Mouse (Mus musculus): ENCODE data around the gene Timm9. TPM values are rescaled to one million over a fixed set of nuclear protein-coding genes. Genes with fewer than 3 reads are reported as not detected.
A peak's percentile ranks its signal among the peaks of the same experiment; 100 is the strongest.

Timm9 gene
- polyA plus RNA-seq, 1 experiment from 2014 or later = 102 TPM

GRCm38 (mm10) chr12:71150167-71150566 lies 13.7 kb upstream of the Timm9 start:
- Histone ChIP-seq H3K27ac (replicated peaks in 1 of 2; ENCODE audit: control insufficient read depth in 1 of 2, insufficient read depth in 1 of 2, low read depth in 2 of 2, low read length in 2 of 2) (no peak overlapping the region), H3K9ac (ENCODE audit: low read length) (no peak overlapping the region), H3K9me3 (ENCODE audit: control insufficient read depth, low read length) (no peaks in the 10 kb centered on the region), H3K36me3 (ENCODE audit: control insufficient read depth, insufficient read depth, low read length) (peaks cover 90% of the 10 kb centered on the region), H3K4me3 (ENCODE audit: control insufficient read depth in 1 of 2, insufficient read depth in 1 of 2, low read depth in 1 of 2, low read length in 2 of 2) (no peak overlapping the region), H3K27me3 (ENCODE audit: control insufficient read depth, insufficient read depth, low read length) (no peaks in the 10 kb centered on the region), H3K4me2 (ENCODE audit: low read length) (no peak overlapping the region), H3K4me1 (ENCODE audit: control insufficient read depth in 2 of 2, insufficient read depth in 2 of 2, low read length in 2 of 2) (no peaks in the 10 kb centered on the region)
- no peak for ATAC-seq (ENCODE audit: insufficient number of reproducible peaks, insufficient read depth, low FRiP score, low read depth)
- WGBS = 90% methylated on average over 8 of the region's 8 CpGs

GRCm38 (mm10) chr12:71149456-71149855 lies 13.0 kb upstream of the Timm9 start:
- Histone ChIP-seq H3K27me3 (ENCODE audit: control insufficient read depth, insufficient read depth, low read length) (no peaks in the 10 kb centered on the region), H3K4me2 (ENCODE audit: low read length) (no peak overlapping the region), H3K36me3 (ENCODE audit: control insufficient read depth, insufficient read depth, low read length) (peaks cover 90% of the 10 kb centered on the region), H3K4me1 (ENCODE audit: control insufficient read depth in 2 of 2, insufficient read depth in 2 of 2, low read length in 2 of 2) (no peaks in the 10 kb centered on the region), H3K27ac (replicated peaks in 1 of 2; ENCODE audit: control insufficient read depth in 1 of 2, insufficient read depth in 1 of 2, low read depth in 2 of 2, low read length in 2 of 2) (no peak overlapping the region), H3K4me3 (ENCODE audit: control insufficient read depth in 1 of 2, insufficient read depth in 1 of 2, low read depth in 1 of 2, low read length in 2 of 2) (no peak overlapping the region), H3K9me3 (ENCODE audit: control insufficient read depth, low read length) (no peaks in the 10 kb centered on the region), H3K9ac (ENCODE audit: low read length) (no peak overlapping the region)
- 84% methylated on average over 6 of the region's 6 CpGs for WGBS
- ATAC-seq (ENCODE audit: insufficient number of reproducible peaks, insufficient read depth, low FRiP score, low read depth) = no peak

- no peak overlapping the region for H3K27ac ChIP-seq (replicated peaks in 1 of 2; ENCODE audit: control insufficient read depth in 1 of 2, insufficient read depth in 1 of 2, low read depth in 2 of 2, low read length in 2 of 2)
- no peak overlapping the region for H3K4me3 ChIP-seq (ENCODE audit: control insufficient read depth in 1 of 2, insufficient read depth in 1 of 2, low read depth in 1 of 2, low read length in 2 of 2)
- H3K36me3 ChIP-seq (ENCODE audit: control insufficient read depth, insufficient read depth, low read length) = peaks cover 87% of the 10 kb centered on the region
- H3K9me3 ChIP-seq (ENCODE audit: control insufficient read depth, low read length) = no peaks in the 10 kb centered on the region
- H3K4me1 ChIP-seq (ENCODE audit: control insufficient read depth in 2 of 2, insufficient read depth in 2 of 2, low read length in 2 of 2) = no peaks in the 10 kb centered on the region
- no peak for ATAC-seq (ENCODE audit: insufficient number of reproducible peaks, insufficient read depth, low FRiP score, low read depth)
- H3K27me3 ChIP-seq (ENCODE audit: control insufficient read depth, insufficient read depth, low read length) = no peaks in the 10 kb centered on the region
- no peak overlapping the region for H3K9ac ChIP-seq (ENCODE audit: low read length)
- WGBS = 99% methylated on average over 9 of the region's 9 CpGs
- H3K4me2 ChIP-seq (ENCODE audit: low read length) = no peak overlapping the region
Observed at GRCm38 (mm10) chr12:71148801-71149200, 12.3 kb upstream of the Timm9 start.

- peaks cover 86% of the 10 kb centered on the region for H3K36me3 ChIP-seq (ENCODE audit: control insufficient read depth, insufficient read depth, low read length)
- ATAC-seq (ENCODE audit: insufficient number of reproducible peaks, insufficient read depth, low FRiP score, low read depth) = no peak
- no peak overlapping the region for H3K9ac ChIP-seq (ENCODE audit: low read length)
- no peak overlapping the region for H3K4me2 ChIP-seq (ENCODE audit: low read length)
- no peak overlapping the region for H3K27ac ChIP-seq (replicated peaks in 1 of 2; ENCODE audit: control insufficient read depth in 1 of 2, insufficient read depth in 1 of 2, low read depth in 2 of 2, low read length in 2 of 2)
- 64% methylated on average over 3 of the region's 3 CpGs for WGBS
- no peak overlapping the region for H3K4me3 ChIP-seq (ENCODE audit: control insufficient read depth in 1 of 2, insufficient read depth in 1 of 2, low read depth in 1 of 2, low read length in 2 of 2)
- no peaks in the 10 kb centered on the region for H3K4me1 ChIP-seq (ENCODE audit: control insufficient read depth in 2 of 2, insufficient read depth in 2 of 2, low read length in 2 of 2)
- H3K27me3 ChIP-seq (ENCODE audit: control insufficient read depth, insufficient read depth, low read length) = no peaks in the 10 kb centered on the region
- H3K9me3 ChIP-seq (ENCODE audit: control insufficient read depth, low read length) = no peaks in the 10 kb centered on the region
Observed at GRCm38 (mm10) chr12:71147641-71148040, 11.2 kb upstream of the Timm9 start.

GRCm38 (mm10) chr12:71141189-71141588 lies 4.7 kb upstream of the Timm9 start:
- Histone ChIP-seq H3K4me1 (ENCODE audit: control insufficient read depth in 2 of 2, insufficient read depth in 2 of 2, low read length in 2 of 2) (peaks cover 0 to 8% of the 10 kb centered on the region in 2 experiments; a peak in 2 of 4 replicates), H3K36me3 (ENCODE audit: control insufficient read depth, insufficient read depth, low read length) (peaks cover 60% of the 10 kb centered on the region), H3K4me2 (ENCODE audit: low read length) (no peak overlapping the region), H3K9me3 (ENCODE audit: control insufficient read depth, low read length) (no peaks in the 10 kb centered on the region), H3K27me3 (ENCODE audit: control insufficient read depth, insufficient read depth, low read length) (no peaks in the 10 kb centered on the region), H3K4me3 (ENCODE audit: control insufficient read depth in 1 of 2, insufficient read depth in 1 of 2, low read depth in 1 of 2, low read length in 2 of 2) (no peak overlapping the region), H3K27ac (replicated peaks in 1 of 2; ENCODE audit: control insufficient read depth in 1 of 2, insufficient read depth in 1 of 2, low read depth in 2 of 2, low read length in 2 of 2) (no peak overlapping the region), H3K9ac (ENCODE audit: low read length) (no peak overlapping the region)
- ATAC-seq (ENCODE audit: insufficient number of reproducible peaks, insufficient read depth, low FRiP score, low read depth) = no peak

GRCm38 (mm10) chr12:71139258-71139828 lies 2.9 kb upstream of the Timm9 start:
- Histone ChIP-seq H3K4me3 (ENCODE audit: control insufficient read depth in 1 of 2, insufficient read depth in 1 of 2, low read depth in 1 of 2, low read length in 2 of 2) (no peak overlapping the region), H3K4me1 (ENCODE audit: control insufficient read depth in 2 of 2, insufficient read depth in 2 of 2, low read length in 2 of 2) (peaks cover 0 to 8% of the 10 kb centered on the region in 2 experiments; a peak in 2 of 4 replicates), H3K9me3 (ENCODE audit: control insufficient read depth, low read length) (no peaks in the 10 kb centered on the region), H3K4me2 (ENCODE audit: low read length) (no peak overlapping the region), H3K27ac (replicated peaks in 1 of 2; ENCODE audit: control insufficient read depth in 1 of 2, insufficient read depth in 1 of 2, low read depth in 2 of 2, low read length in 2 of 2) (no peak overlapping the region), H3K9ac (ENCODE audit: low read length) (no peak overlapping the region), H3K27me3 (ENCODE audit: control insufficient read depth, insufficient read depth, low read length) (no peaks in the 10 kb centered on the region), H3K36me3 (ENCODE audit: control insufficient read depth, insufficient read depth, low read length) (peaks cover 42% of the 10 kb centered on the region)
- ATAC-seq (ENCODE audit: insufficient number of reproducible peaks, insufficient read depth, low FRiP score, low read depth) = no peak
- 77% methylated on average over 5 of the region's 5 CpGs for WGBS

- ATAC-seq (ENCODE audit: insufficient number of reproducible peaks, insufficient read depth, low FRiP score, low read depth) = no peak
- Histone ChIP-seq H3K9ac (ENCODE audit: low read length) (peak overlapping the region; percentile 97), H3K4me1 (ENCODE audit: control insufficient read depth in 2 of 2, insufficient read depth in 2 of 2, low read length in 2 of 2) (peaks cover 0 to 8% of the 10 kb centered on the region in 2 experiments; a peak in 2 of 4 replicates), H3K27me3 (ENCODE audit: control insufficient read depth, insufficient read depth, low read length) (no peaks in the 10 kb centered on the region), H3K4me2 (ENCODE audit: low read length) (peak overlapping the region; percentile 94), H3K36me3 (ENCODE audit: control insufficient read depth, insufficient read depth, low read length) (peaks cover 41% of the 10 kb centered on the region), H3K4me3 (ENCODE audit: control insufficient read depth in 1 of 2, insufficient read depth in 1 of 2, low read depth in 1 of 2, low read length in 2 of 2) (peak overlapping the region; percentile 49 to 100), H3K27ac (replicated peaks in 1 of 2; ENCODE audit: control insufficient read depth in 1 of 2, insufficient read depth in 1 of 2, low read depth in 2 of 2, low read length in 2 of 2) (no peak overlapping the region), H3K9me3 (ENCODE audit: control insufficient read depth, low read length) (no peaks in the 10 kb centered on the region)
- WGBS = 5% methylated on average over 11 of the region's 11 CpGs
Observed at GRCm38 (mm10) chr12:71137686-71138085, 1.2 kb upstream of the Timm9 start.

GRCm38 (mm10) chr12:71136974-71137491 lies 549 bp upstream of the Timm9 start:
- Histone ChIP-seq H3K9me3 (ENCODE audit: control insufficient read depth, low read length) (no peaks in the 10 kb centered on the region), H3K4me2 (ENCODE audit: low read length) (peak overlapping the region; percentile 94), H3K4me3 (ENCODE audit: control insufficient read depth in 1 of 2, insufficient read depth in 1 of 2, low read depth in 1 of 2, low read length in 2 of 2) (peak overlapping the region; percentile 100), H3K9ac (ENCODE audit: low read length) (peak overlapping the region; percentile 97), H3K27me3 (ENCODE audit: control insufficient read depth, insufficient read depth, low read length) (no peaks in the 10 kb centered on the region), H3K36me3 (ENCODE audit: control insufficient read depth, insufficient read depth, low read length) (peaks cover 41% of the 10 kb centered on the region), H3K4me1 (ENCODE audit: control insufficient read depth in 2 of 2, insufficient read depth in 2 of 2, low read length in 2 of 2) (peaks cover 0 to 8% of the 10 kb centered on the region in 2 experiments; a peak in 2 of 4 replicates), H3K27ac (replicated peaks in 1 of 2; ENCODE audit: control insufficient read depth in 1 of 2, insufficient read depth in 1 of 2, low read depth in 2 of 2, low read length in 2 of 2) (peak overlapping the region; percentile 62 to 88)
- peak; percentile 60; the same call in 1 of the 2 replicates for ATAC-seq (ENCODE audit: insufficient number of reproducible peaks, insufficient read depth, low FRiP score, low read depth)
- under 1% methylated on average over 30 of the region's 30 CpGs for WGBS

Data from heart, embryonic 14.5 days (tissue).